Mouse (Mus musculus) MEL (cell line): ENCODE measurements at regions not wholly inside any gene's neighbourhood (a gene's known extent, or its start where the extent isn't known, plus 50 kb on each side); places are given as distances from the start of the nearest gene placed in this dataset.
A peak's percentile ranks its signal among the peaks of the same experiment; 100 is the strongest.

Source experiments
- DNase-seq: peaks from one replicate; pipeline ENCODE4 v3.0.0; 2011; ENCODE audit warnings: low read depth, low spot score
- H3K27ac ChIP-seq: 2 replicates; pipeline ENCODE4 v1.5.1; 2012; ENCODE audit warnings: low read depth, mild to moderate bottlenecking, control low read depth, low read length, moderate library complexity; ENCODE audit not compliant: control insufficient read depth
- H3K27me3 ChIP-seq, 2 experiments: fragments of 150-350 bp in 1 of 2; sonication (generic) in 1 of 2; 2 replicates each; pipeline ENCODE4 v1.6.1; 2012; ENCODE audit warnings: low read length in 2 of 2, mild to moderate bottlenecking in 2 of 2, improper control_type of control experiment in 1 of 2, moderate library complexity in 1 of 2; ENCODE audit not compliant: insufficient read depth in 2 of 2, control insufficient read depth in 1 of 2
- H3K36me3 ChIP-seq, 2 experiments: 2 replicates each; pipeline ENCODE4 v1.6.1; 2012 to 2014; ENCODE audit warnings: low read length in 2 of 2, improper control_type of control experiment in 1 of 2, inconsistent platforms in 1 of 2, mild to moderate bottlenecking in 1 of 2; ENCODE audit not compliant: insufficient read depth in 2 of 2, control insufficient read depth in 1 of 2
- H3K4me1 ChIP-seq, 2 experiments: fragments of 150-350 bp in 1 of 2; sonication (generic) in 1 of 2; 2 replicates each; pipeline ENCODE4 v1.6.1; 2012; ENCODE audit warnings: low read length in 2 of 2, improper control_type of control experiment in 1 of 2, mild to moderate bottlenecking in 1 of 2; ENCODE audit not compliant: insufficient read depth in 2 of 2, control insufficient read depth in 1 of 2
- H3K4me3 ChIP-seq, 2 experiments: fragments of 150-350 bp in 1 of 2; sonication (generic) in 1 of 2; 2 replicates each; pipeline ENCODE4 v1.5.1; 2012; ENCODE audit warnings: low read depth in 2 of 2, low read length in 2 of 2, mild to moderate bottlenecking in 2 of 2, moderate library complexity in 2 of 2, control low read depth in 1 of 2, improper control_type of control experiment in 1 of 2; ENCODE audit not compliant: control insufficient read depth in 1 of 2, insufficient read depth in 1 of 2
- H3K79me2 ChIP-seq: 2 replicates; pipeline ENCODE4 v1.6.1; 2012; ENCODE audit warnings: mild to moderate bottlenecking, low read length, moderate library complexity; ENCODE audit not compliant: control insufficient read depth, poor library complexity, insufficient read depth
- H3K9ac ChIP-seq: 2 replicates; pipeline ENCODE4 v1.6.1; 2012; ENCODE audit warnings: low read depth, mild to moderate bottlenecking, control low read depth, low read length, moderate library complexity; ENCODE audit not compliant: control insufficient read depth, poor library complexity, severe bottlenecking
- H3K9me3 ChIP-seq: fragments of 150-350 bp; sonication (generic); replicated peaks from 2 replicates; pipeline ENCODE4 v1.6.1; 2012; ENCODE audit warnings: mild to moderate bottlenecking, low read length, improper control_type of control experiment, moderate library complexity; ENCODE audit not compliant: insufficient read depth
- CHD1 ChIP-seq: IDR thresholded peaks from 2 replicates; pipeline ENCODE4 v1.6.1; 2012; ENCODE audit warnings: low read depth, mild to moderate bottlenecking, inconsistent platforms, low read length, improper control_type of control experiment
- CTCF ChIP-seq, 3 experiments: IDR thresholded peaks in 2 of 3; conservative IDR thresholded peaks in 1 of 3; 2 replicates each; pipeline ENCODE4 v1.5.1; 2011 to 2012; ENCODE audit warnings: low read length in 3 of 3, low read depth in 2 of 3, mild to moderate bottlenecking in 2 of 3, improper control_type of control experiment in 1 of 3, inconsistent platforms in 1 of 3, mixed read lengths in 1 of 3, moderate library complexity in 1 of 3; ENCODE audit not compliant: control insufficient read depth in 1 of 3, insufficient read depth in 1 of 3, poor library complexity in 1 of 3, severe bottlenecking in 1 of 3
- GABPA ChIP-seq: IDR thresholded peaks from 2 replicates; pipeline ENCODE4 v1.6.1; 2012; ENCODE audit warnings: low read depth, mild to moderate bottlenecking, inconsistent platforms, low read length, improper control_type of control experiment, moderate library complexity
- GATA1 ChIP-seq: IDR thresholded peaks from 2 replicates; pipeline ENCODE4 v1.6.1; 2011; ENCODE audit warnings: low read depth, low read length, improper control_type of control experiment
- JUND ChIP-seq: IDR thresholded peaks from 2 replicates; pipeline ENCODE4 v1.6.1; 2011; ENCODE audit warnings: low read depth, mild to moderate bottlenecking, improper control_type of control experiment, low read length
- MAX ChIP-seq: IDR thresholded peaks from 2 replicates; pipeline ENCODE4 v1.6.1; 2011; ENCODE audit warnings: low read length, improper control_type of control experiment
- MAZ ChIP-seq: IDR thresholded peaks from 2 replicates; pipeline ENCODE4 v1.6.1; 2012; ENCODE audit warnings: low read depth, mild to moderate bottlenecking, inconsistent platforms, low read length, improper control_type of control experiment
- MXI1 ChIP-seq: IDR thresholded peaks from 2 replicates; pipeline ENCODE4 v1.6.1; 2011; ENCODE audit warnings: mild to moderate bottlenecking, low read depth, low read length, improper control_type of control experiment
- NELFE ChIP-seq: IDR thresholded peaks from 2 replicates; pipeline ENCODE4 v1.6.1; 2011; ENCODE audit warnings: low read depth, low read length, improper control_type of control experiment
- RAD21 ChIP-seq: IDR thresholded peaks from 2 replicates; pipeline ENCODE4 v1.6.1; 2011; ENCODE audit warnings: mild to moderate bottlenecking, low read depth, low read length, improper control_type of control experiment
- RCOR1 ChIP-seq: IDR thresholded peaks from 2 replicates; pipeline ENCODE4 v1.6.1; 2012; ENCODE audit warnings: low read depth, mild to moderate bottlenecking, inconsistent platforms, low read length, improper control_type of control experiment
- SMC3 ChIP-seq: IDR thresholded peaks from 2 replicates; pipeline ENCODE4 v1.6.1; 2011; ENCODE audit warnings: low read depth, low read length, improper control_type of control experiment
- UBTF ChIP-seq: IDR thresholded peaks from 2 replicates; pipeline ENCODE4 v1.6.1; 2012; ENCODE audit warnings: low read depth, mild to moderate bottlenecking, inconsistent platforms, low read length, improper control_type of control experiment, moderate library complexity, borderline replicate concordance; ENCODE audit not compliant: insufficient read depth
- USF2 ChIP-seq, 2 experiments: IDR thresholded peaks; 2 replicates each; pipeline ENCODE4 v1.6.1; 2011 to 2012; ENCODE audit warnings: improper control_type of control experiment in 2 of 2, low read length in 2 of 2, borderline replicate concordance in 1 of 2, inconsistent platforms in 1 of 2, low read depth in 1 of 2, mild to moderate bottlenecking in 1 of 2; ENCODE audit not compliant: insufficient read depth in 1 of 2
- ZC3H11A ChIP-seq: IDR thresholded peaks from 2 replicates; pipeline ENCODE4 v1.6.1; 2012; ENCODE audit warnings: low read depth, mild to moderate bottlenecking, inconsistent platforms, low read length, improper control_type of control experiment
- ZKSCAN1 ChIP-seq: IDR thresholded peaks from 2 replicates; pipeline ENCODE4 v1.6.1; 2012; ENCODE audit warnings: low read depth, mild to moderate bottlenecking, inconsistent platforms, low read length, improper control_type of control experiment, moderate library complexity
- ZMIZ1 ChIP-seq: IDR thresholded peaks from 2 replicates; pipeline ENCODE4 v1.6.1; 2012; ENCODE audit warnings: low read depth, mild to moderate bottlenecking, inconsistent platforms, low read length, improper control_type of control experiment, moderate library complexity

GRCm38 (mm10) chr11:92405818-92406217 is 692.0 kb upstream of the Car10 start:
- TF ChIP-seq SMC3, result peak; percentile 65
- TF ChIP-seq RAD21, result peak; percentile 35
- 0 out of 2 replicates have a peak, but pooled peaks have one; percentile 17 for TF ChIP-seq ZC3H11A
- TF ChIP-seq MAX, result no peak
- TF ChIP-seq GATA1, result no peak
- TF ChIP-seq CTCF (IDR thresholded peaks at IDR 0.05 in 2 of 3, conservative IDR thresholded peaks at IDR 0.05 in 1 of 3; ENCODE audit: control insufficient read depth in 1 of 3, insufficient read depth in 1 of 3, low read depth in 2 of 3, low read length in 3 of 3, poor library complexity in 1 of 3, severe bottlenecking in 1 of 3), result peak; percentile 30 to 67 (median 56)
- Histone ChIP-seq H3K27ac (no peak overlapping the region), H3K36me3 (no peaks in the 10 kb centered on the region), H3K4me3 (no peak overlapping the region), H3K79me2 (no peaks in the 10 kb centered on the region), H3K27me3 (no peaks in the 10 kb centered on the region), H3K9me3 (no peaks in the 10 kb centered on the region), H3K4me1 (no peaks in the 10 kb centered on the region), H3K9ac (no peak overlapping the region)
- DNase-seq, result peak; percentile 27

- no peaks in the 10 kb centered on the region for H3K79me2 ChIP-seq
- DNase-seq, result no peak
- no peak overlapping the region for H3K4me3 ChIP-seq
- H3K9ac ChIP-seq, result no peak overlapping the region
- no peak overlapping the region for H3K27ac ChIP-seq
- TF ChIP-seq UBTF (no peak), MXI1 (no peak), USF2 (IDR thresholded peaks at IDR 0.05; ENCODE audit: borderline replicate concordance in 1 of 2, insufficient read depth in 1 of 2, low read depth in 1 of 2, low read length in 2 of 2) (no peak), ZC3H11A (no peak), CHD1 (no peak), ZMIZ1 (no peak), MAZ (no peak), ZKSCAN1 (no peak), GATA1 (no peak), JUND (no peak), MAX (no peak), CTCF (IDR thresholded peaks at IDR 0.05 in 2 of 3, conservative IDR thresholded peaks at IDR 0.05 in 1 of 3; ENCODE audit: control insufficient read depth in 1 of 3, insufficient read depth in 1 of 3, low read depth in 2 of 3, low read length in 3 of 3, poor library complexity in 1 of 3, severe bottlenecking in 1 of 3) (no peak), GABPA (no peak), NELFE (no peak), RAD21 (no peak), RCOR1 (no peak)
- H3K27me3 ChIP-seq, result no peaks in the 10 kb centered on the region
- no peaks in the 10 kb centered on the region for H3K4me1 ChIP-seq
- no peaks in the 10 kb centered on the region for H3K36me3 ChIP-seq
- H3K9me3 ChIP-seq, result no peaks in the 10 kb centered on the region
Observed at GRCm38 (mm10) chr11:92451372-92451771, 646.5 kb upstream of the Car10 start.
